ENCODE assay signal across 16 mouse cellular contexts in genomic region chr16:95455461-95455860, GRCm38 (mm10).
DNase-seq lines count a peak whose midpoint lies in the region; ATAC-seq and TF ChIP-seq lines count a peak whose summit lies in the region.
"Had no signal": no experiment of that assay in that cellular context is flagged by ENCODE, and none has a peak within 500 bp of the region (broad histone marks: within the 10 kb centered on the region; RNA-seq: fewer than 3 reads in every experiment).

No protein-coding gene starts in this region.

- no peak overlapping the region for H3K9ac ChIP-seq in intestine, embryonic 16.5 days (ENCODE audit: low read depth, low read length)
- no peak overlapping the region for H3K9ac ChIP-seq in intestine, embryonic 15.5 days
- H3K9ac ChIP-seq in lung, embryonic 15.5 days: no peak overlapping the region
- no peak overlapping the region for H3K9ac ChIP-seq in embryonic facial prominence, embryonic 13.5 days
- H3K9ac ChIP-seq in liver, embryonic 15.5 days: no peak overlapping the region
- no peak overlapping the region for H3K9ac ChIP-seq in hindbrain, postnatal 0 days (replicated peaks; ENCODE audit: low read length)
- H3K9ac ChIP-seq: embryonic facial prominence, embryonic 12.5 days; forebrain, embryonic 15.5 days; hindbrain, embryonic 13.5 days; neural tube, embryonic 15.5 days had no signal

- no peak for TF ChIP-seq CTCF in hindbrain, postnatal 0 days (IDR thresholded peaks at IDR 0.05; ENCODE audit: low read depth)

- H3K9me3 ChIP-seq in intestine, embryonic 16.5 days (ENCODE audit: control insufficient read depth, low read length): no peaks in the 10 kb centered on the region
- H3K9me3 ChIP-seq in intestine, embryonic 15.5 days: no peaks in the 10 kb centered on the region
- H3K9me3 ChIP-seq in lung, embryonic 15.5 days: no peaks in the 10 kb centered on the region
- no peaks in the 10 kb centered on the region for H3K9me3 ChIP-seq in embryonic facial prominence, embryonic 13.5 days
- H3K9me3 ChIP-seq in liver, embryonic 15.5 days (replicated peaks): no peaks in the 10 kb centered on the region
- no peaks in the 10 kb centered on the region for H3K9me3 ChIP-seq in hindbrain, postnatal 0 days (ENCODE audit: low read length)
- H3K9me3 ChIP-seq: embryonic facial prominence, embryonic 12.5 days; forebrain, embryonic 15.5 days; hindbrain, embryonic 13.5 days; neural tube, embryonic 15.5 days had no signal

- no peaks in the 10 kb centered on the region for H3K27me3 ChIP-seq in intestine, embryonic 16.5 days (replicated peaks; ENCODE audit: control insufficient read depth, insufficient read depth, low read length)
- H3K27me3 ChIP-seq in intestine, embryonic 15.5 days (replicated peaks): no peaks in the 10 kb centered on the region
- no peaks in the 10 kb centered on the region for H3K27me3 ChIP-seq in lung, embryonic 15.5 days
- H3K27me3 ChIP-seq in embryonic facial prominence, embryonic 13.5 days: no peaks in the 10 kb centered on the region
- H3K27me3 ChIP-seq in liver, embryonic 15.5 days: peaks cover 38% of the 10 kb centered on the region
- no peaks in the 10 kb centered on the region for H3K27me3 ChIP-seq in hindbrain, postnatal 0 days (ENCODE audit: insufficient read depth, low read length)
- H3K27me3 ChIP-seq: embryonic facial prominence, embryonic 12.5 days; forebrain, embryonic 15.5 days; hindbrain, embryonic 13.5 days; neural tube, embryonic 15.5 days had no signal

- H3K36me3 ChIP-seq in intestine, embryonic 16.5 days (ENCODE audit: control insufficient read depth, insufficient read depth, low read length): no peaks in the 10 kb centered on the region
- H3K36me3 ChIP-seq in intestine, embryonic 15.5 days: no peaks in the 10 kb centered on the region
- H3K36me3 ChIP-seq in lung, embryonic 15.5 days: no peaks in the 10 kb centered on the region
- H3K36me3 ChIP-seq in embryonic facial prominence, embryonic 13.5 days: no peaks in the 10 kb centered on the region
- no peaks in the 10 kb centered on the region for H3K36me3 ChIP-seq in liver, embryonic 15.5 days (replicated peaks)
- no peaks in the 10 kb centered on the region for H3K36me3 ChIP-seq in hindbrain, postnatal 0 days (ENCODE audit: insufficient read depth, low read length)
- H3K36me3 ChIP-seq: embryonic facial prominence, embryonic 12.5 days; forebrain, embryonic 15.5 days; hindbrain, embryonic 13.5 days; neural tube, embryonic 15.5 days had no signal

- 83% methylated on average over 5 of the region's 5 CpGs for WGBS in intestine, embryonic 16.5 days
- WGBS in intestine, embryonic 15.5 days: 76% methylated on average over 5 of the region's 5 CpGs
- 77% methylated on average over 5 of the region's 5 CpGs for WGBS in lung, embryonic 15.5 days
- 90% methylated on average over 5 of the region's 5 CpGs for WGBS in embryonic facial prominence, embryonic 13.5 days
- 47% methylated on average over 5 of the region's 5 CpGs for WGBS in liver, embryonic 15.5 days (ENCODE audit: insufficient replicate concordance)
- WGBS in hindbrain, postnatal 0 days: 88% methylated on average over 5 of the region's 5 CpGs

- H3K4me2 ChIP-seq in intestine, embryonic 16.5 days (ENCODE audit: low read depth, low read length): no peak overlapping the region
- no peak overlapping the region for H3K4me2 ChIP-seq in intestine, embryonic 15.5 days (replicated peaks)
- peak overlapping the region; percentile 34 for H3K4me2 ChIP-seq in lung, embryonic 15.5 days
- peak overlapping the region; percentile 22; the same call in 1 of the 2 replicates for H3K4me2 ChIP-seq in embryonic facial prominence, embryonic 13.5 days
- H3K4me2 ChIP-seq in liver, embryonic 15.5 days: peak overlapping the region; percentile 28
- H3K4me2 ChIP-seq in hindbrain, postnatal 0 days (ENCODE audit: low read depth, low read length): no peak overlapping the region
- H3K4me2 ChIP-seq: embryonic facial prominence, embryonic 12.5 days; forebrain, embryonic 15.5 days; hindbrain, embryonic 13.5 days; neural tube, embryonic 15.5 days had no signal

- 0 out of 2 replicates have a peak overlapping the region, but pooled peaks have one; percentile 10 for H3K4me3 ChIP-seq in intestine, embryonic 16.5 days (ENCODE audit: low read length)
- H3K4me3 ChIP-seq in intestine, embryonic 15.5 days (replicated peaks): no peak overlapping the region
- peak overlapping the region; percentile 29 for H3K4me3 ChIP-seq in lung, embryonic 15.5 days
- no peak overlapping the region for H3K4me3 ChIP-seq in embryonic facial prominence, embryonic 13.5 days
- peak overlapping the region; percentile 10; the same call in 1 of the 2 replicates for H3K4me3 ChIP-seq in liver, embryonic 15.5 days (replicated peaks)
- H3K4me3 ChIP-seq in hindbrain, postnatal 0 days (ENCODE audit: low read length): no peak overlapping the region
- H3K4me3 ChIP-seq: embryonic facial prominence, embryonic 12.5 days; forebrain, embryonic 15.5 days; hindbrain, embryonic 13.5 days; neural tube, embryonic 15.5 days had no signal

- H3K4me1 ChIP-seq in intestine, embryonic 16.5 days (ENCODE audit: control insufficient read depth, insufficient read depth, low read length): no peaks in the 10 kb centered on the region
- H3K4me1 ChIP-seq in intestine, embryonic 15.5 days (replicated peaks): no peaks in the 10 kb centered on the region
- 0 out of 2 replicates have a peak, but pooled peaks cover 2% of the 10 kb centered on the region for H3K4me1 ChIP-seq in lung, embryonic 15.5 days
- H3K4me1 ChIP-seq in embryonic facial prominence, embryonic 13.5 days: peaks cover 12% of the 10 kb centered on the region
- H3K4me1 ChIP-seq in liver, embryonic 15.5 days (replicated peaks): no peaks in the 10 kb centered on the region
- H3K4me1 ChIP-seq in hindbrain, postnatal 0 days (ENCODE audit: insufficient read depth, low read length): no peaks in the 10 kb centered on the region
- H3K4me1 ChIP-seq: forebrain, embryonic 15.5 days; hindbrain, embryonic 13.5 days had no signal

- no peak for DNase-seq in lung, postnatal 4 days
- no peak for DNase-seq in adrenal gland, postnatal 10 days
- DNase-seq in hindbrain, postnatal 0 days (ENCODE audit: low spot score): no peak
- DNase-seq: cerebellum, postnatal 10 days; kidney, postnatal 4 days had no signal

- ATAC-seq in intestine, embryonic 16.5 days: no peak
- no peak for ATAC-seq in intestine, embryonic 15.5 days
- ATAC-seq in lung, embryonic 15.5 days (ENCODE audit: borderline replicate concordance, extremely low read depth, low FRiP score, low TSS enrichment): no peak
- ATAC-seq in embryonic facial prominence, embryonic 13.5 days (ENCODE audit: insufficient number of reproducible peaks, insufficient read depth, low FRiP score, low TSS enrichment, low read depth): no peak
- no peak for ATAC-seq in liver, embryonic 15.5 days (ENCODE audit: insufficient read depth)
- no peak for ATAC-seq in hindbrain, postnatal 0 days
- ATAC-seq: forebrain, embryonic 15.5 days; Patski had no signal

- H3K27ac ChIP-seq in intestine, embryonic 16.5 days (ENCODE audit: low read length): no peak overlapping the region
- H3K27ac ChIP-seq in intestine, embryonic 15.5 days: no peak overlapping the region
- H3K27ac ChIP-seq in lung, embryonic 15.5 days: peak overlapping the region; percentile 11; the same call in 1 of the 2 replicates
- no peak overlapping the region for H3K27ac ChIP-seq in embryonic facial prominence, embryonic 13.5 days
- H3K27ac ChIP-seq in liver, embryonic 15.5 days (replicated peaks): no peak overlapping the region
- no peak overlapping the region for H3K27ac ChIP-seq in hindbrain, postnatal 0 days
- H3K27ac ChIP-seq: embryonic facial prominence, embryonic 12.5 days; forebrain, embryonic 15.5 days; hindbrain, embryonic 13.5 days; macrophage; neural tube, embryonic 15.5 days had no signal

Comparison
In these comparisons a context has a peak if more than half of its experiments do, and no peak if none do; other contexts are left out.
1. H3K4me3 ChIP-seq: peak in intestine, embryonic 16.5 days (single experiment), lung, embryonic 15.5 days (single experiment) and liver, embryonic 15.5 days (single experiment); none in intestine, embryonic 15.5 days (single experiment), embryonic facial prominence, embryonic 13.5 days (single experiment) and hindbrain, postnatal 0 days (single experiment).
2. H3K4me2 ChIP-seq: peak in lung, embryonic 15.5 days (single experiment), embryonic facial prominence, embryonic 13.5 days (single experiment) and liver, embryonic 15.5 days (single experiment); none in intestine, embryonic 16.5 days (single experiment), intestine, embryonic 15.5 days (single experiment) and hindbrain, postnatal 0 days (single experiment).